Mouse (Mus musculus) olfactory bulb, adult 2 months (tissue): ENCODE data around the gene Immp2l.

Experiments used
- CTCF ChIP-seq: fragments of 200-500 bp; IDR thresholded peaks from 2 replicates; pipeline ENCODE4 v1.5.1; 2012; ENCODE audit warnings: low read depth, mild to moderate bottlenecking, low read length, moderate library complexity; ENCODE audit not compliant: insufficient read depth
- POLR2A ChIP-seq: fragments of 200-500 bp; IDR thresholded peaks from 2 replicates; pipeline ENCODE4 v1.6.1; 2012; ENCODE audit warnings: mild to moderate bottlenecking, low read depth, low read length, moderate library complexity; ENCODE audit not compliant: insufficient read depth

DNA sequence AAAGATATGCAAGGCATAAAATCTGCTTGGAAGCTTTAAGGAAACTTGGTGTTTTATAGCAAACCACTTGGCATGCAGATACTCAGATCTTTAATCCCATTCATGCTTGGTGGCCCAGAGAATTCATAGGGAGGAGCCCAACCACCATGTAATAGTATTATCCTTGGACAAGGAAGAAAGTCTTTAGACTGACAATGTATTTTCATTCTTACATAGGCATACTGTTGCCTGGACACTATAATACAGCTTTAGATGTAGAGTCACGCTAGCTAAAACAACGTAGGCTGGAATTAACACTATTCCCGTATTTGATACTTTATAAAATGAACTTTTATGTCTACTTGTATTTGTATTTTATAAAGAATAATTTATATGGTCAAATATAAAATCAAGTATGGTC is 665.9 kb downstream of the Immp2l start:
- TF ChIP-seq CTCF = no peak
- no peak for TF ChIP-seq POLR2A
